Mouse (Mus musculus): ENCODE results near the gene Chrna1. TPM values are rescaled to one million over a fixed set of nuclear protein-coding genes. Genes with fewer than 3 reads are reported as not detected.
A peak's percentile ranks its signal among the peaks of the same experiment; 100 is the strongest.

Gene Chrna1
- polyA plus RNA-seq, 1 experiment from 2014 or later = 0.20 TPM

DNA sequence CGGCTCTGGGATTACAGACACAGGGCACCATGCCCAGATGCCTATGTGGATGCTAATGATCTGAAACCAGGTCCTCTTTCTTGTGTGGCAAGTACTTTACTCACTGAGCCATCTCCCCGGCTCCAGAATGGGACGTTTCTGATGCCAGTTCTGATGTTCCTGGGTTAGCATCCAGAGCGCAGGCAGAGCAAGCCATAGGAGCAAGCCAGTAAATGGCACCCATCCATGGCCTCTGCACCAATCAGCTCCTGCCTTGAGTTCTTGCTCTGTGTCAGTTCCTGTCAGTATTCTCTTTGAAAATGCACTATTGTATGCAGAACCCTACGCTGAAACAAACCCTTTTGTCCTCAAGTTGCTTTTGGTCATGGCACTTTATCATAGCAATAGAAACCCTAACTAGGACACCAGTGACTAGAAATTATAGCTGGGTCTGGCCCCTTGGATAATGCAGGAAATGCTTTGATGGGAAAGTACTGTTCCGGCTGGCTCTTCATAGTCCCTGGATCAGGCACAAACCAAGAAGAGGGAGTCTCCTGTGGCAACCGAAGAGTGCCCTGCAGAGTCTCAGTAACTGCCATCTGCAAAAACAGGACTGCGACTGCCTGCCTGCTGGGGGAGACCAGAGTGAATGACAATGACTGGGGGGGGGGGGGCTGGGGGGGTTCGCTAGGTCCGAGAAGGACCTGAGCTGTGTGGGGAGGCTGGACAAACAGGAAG, 6.4 kb upstream of the Chrna1 start:
- no peak for DNase-seq (ENCODE audit: low spot score)

DNA sequence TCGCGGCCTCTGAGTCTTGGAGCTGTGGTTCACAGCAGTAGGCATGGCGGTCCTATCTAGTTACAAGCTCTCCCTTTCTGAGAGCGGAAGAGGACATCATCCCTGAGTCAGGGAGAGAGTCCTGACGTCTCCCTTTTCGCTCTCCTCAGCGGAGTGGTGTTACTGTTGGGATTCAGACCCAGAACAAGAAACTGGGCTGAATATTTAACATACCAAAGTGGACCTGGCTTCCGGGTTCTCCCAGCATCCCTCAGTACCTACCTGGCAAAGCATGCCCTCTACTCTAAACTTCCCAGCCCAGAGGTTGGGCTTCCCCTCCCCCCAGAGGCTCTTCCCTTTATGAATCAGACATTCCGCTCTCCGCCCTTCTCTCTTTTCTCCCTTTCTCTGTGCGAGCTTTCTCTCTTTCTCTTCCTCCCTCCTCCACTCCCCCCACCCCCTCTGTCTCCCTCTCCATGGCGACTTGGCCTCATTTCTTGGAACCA, 5.3 kb upstream of the Chrna1 start:
- no peaks in the 10 kb centered on the region for H3K36me3 ChIP-seq (ENCODE audit: control insufficient read depth, insufficient read depth, low read length)
- H3K4me2 ChIP-seq (ENCODE audit: low read length) = peak overlapping the region; percentile 58
- ATAC-seq (replicated peaks; ENCODE audit: low FRiP score, low TSS enrichment, low read depth) (peak; percentile 44; the same call in 1 of the 2 replicates), DNase-seq (ENCODE audit: low spot score) (peak; percentile 75)
- H3K27me3 ChIP-seq (replicated peaks; ENCODE audit: control insufficient read depth, insufficient read depth, low read length) = no peaks in the 10 kb centered on the region
- WGBS = 13% methylated on average over 12 of the region's 12 CpGs
- H3K9me3 ChIP-seq (ENCODE audit: control insufficient read depth, low read length) = no peaks in the 10 kb centered on the region
- peak overlapping the region; percentile 42 for H3K9ac ChIP-seq (ENCODE audit: low read length)
- H3K4me3 ChIP-seq (ENCODE audit: low read depth, low read length) = peak overlapping the region; percentile 54
- H3K4me1 ChIP-seq (replicated peaks; ENCODE audit: control insufficient read depth, insufficient read depth, low read length) = peaks cover 8% of the 10 kb centered on the region
- H3K27ac ChIP-seq (ENCODE audit: low read depth) = peak overlapping the region; percentile 2; the same call in 1 of the 2 replicates

More for the DNA sequence above, 6.4 kb upstream of the Chrna1 start:
- Histone ChIP-seq H3K9me3 (ENCODE audit: control insufficient read depth, low read length) (no peaks in the 10 kb centered on the region), H3K9ac (ENCODE audit: low read length) (no peak overlapping the region), H3K27ac (ENCODE audit: low read depth) (no peak overlapping the region), H3K4me1 (replicated peaks; ENCODE audit: control insufficient read depth, insufficient read depth, low read length) (peaks cover 14% of the 10 kb centered on the region), H3K36me3 (ENCODE audit: control insufficient read depth, insufficient read depth, low read length) (no peaks in the 10 kb centered on the region), H3K4me3 (ENCODE audit: low read depth, low read length) (no peak overlapping the region), H3K4me2 (ENCODE audit: low read length) (no peak overlapping the region), H3K27me3 (replicated peaks; ENCODE audit: control insufficient read depth, insufficient read depth, low read length) (no peaks in the 10 kb centered on the region)
- no peak for ATAC-seq (replicated peaks; ENCODE audit: low FRiP score, low TSS enrichment, low read depth)
- 72% methylated on average over 10 of the region's 10 CpGs for WGBS

DNA sequence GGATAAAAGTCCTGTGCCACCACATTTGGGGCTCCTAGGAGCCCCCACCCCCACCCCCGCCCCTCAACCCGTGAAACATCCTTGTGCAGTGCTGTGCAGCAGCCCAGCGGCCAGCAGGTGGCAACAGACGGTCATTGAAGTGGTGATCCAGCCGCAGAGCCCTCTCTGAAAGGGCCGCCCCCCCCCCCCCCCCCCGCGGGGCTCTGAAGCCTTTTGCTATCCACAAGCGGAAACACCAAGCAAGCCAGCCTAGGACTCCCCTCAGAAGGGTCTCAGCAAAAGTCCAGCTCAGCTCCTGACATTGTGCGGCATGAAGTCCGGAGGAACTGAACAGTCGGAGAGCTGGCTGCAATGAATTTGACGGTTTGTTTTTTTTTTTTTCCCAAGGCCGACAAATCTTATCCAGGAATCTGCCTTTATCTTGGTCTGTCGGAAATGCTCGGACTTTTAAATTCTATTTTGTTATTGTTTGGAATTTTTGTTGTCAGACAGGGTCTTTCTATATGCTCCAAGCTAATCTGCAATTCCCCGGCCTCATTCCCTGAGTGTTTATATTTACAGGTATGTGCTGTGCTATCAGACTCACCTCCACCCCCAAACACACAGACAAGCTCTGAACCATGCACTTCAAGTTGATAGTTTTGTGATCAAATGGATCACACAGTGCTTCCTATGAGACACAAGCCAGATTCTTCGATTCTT, 4.7 kb upstream of the Chrna1 start:
- Histone ChIP-seq H3K4me2 (ENCODE audit: low read length) (peak overlapping the region; percentile 58), H3K4me1 (replicated peaks; ENCODE audit: control insufficient read depth, insufficient read depth, low read length) (peaks cover 3% of the 10 kb centered on the region; the same call in 1 of the 2 replicates), H3K27ac (ENCODE audit: low read depth) (peak overlapping the region; percentile 2; the same call in 1 of the 2 replicates), H3K36me3 (ENCODE audit: control insufficient read depth, insufficient read depth, low read length) (no peaks in the 10 kb centered on the region), H3K9me3 (ENCODE audit: control insufficient read depth, low read length) (no peaks in the 10 kb centered on the region), H3K27me3 (replicated peaks; ENCODE audit: control insufficient read depth, insufficient read depth, low read length) (no peaks in the 10 kb centered on the region), H3K9ac (ENCODE audit: low read length) (peak overlapping the region; percentile 42), H3K4me3 (ENCODE audit: low read depth, low read length) (peak overlapping the region; percentile 54)
- DNase-seq (ENCODE audit: low spot score) (peak; percentile 91), ATAC-seq (replicated peaks; ENCODE audit: low FRiP score, low TSS enrichment, low read depth) (peak; percentile 77)
- WGBS = 1% methylated on average over 17 of the region's 18 CpGs

DNA sequence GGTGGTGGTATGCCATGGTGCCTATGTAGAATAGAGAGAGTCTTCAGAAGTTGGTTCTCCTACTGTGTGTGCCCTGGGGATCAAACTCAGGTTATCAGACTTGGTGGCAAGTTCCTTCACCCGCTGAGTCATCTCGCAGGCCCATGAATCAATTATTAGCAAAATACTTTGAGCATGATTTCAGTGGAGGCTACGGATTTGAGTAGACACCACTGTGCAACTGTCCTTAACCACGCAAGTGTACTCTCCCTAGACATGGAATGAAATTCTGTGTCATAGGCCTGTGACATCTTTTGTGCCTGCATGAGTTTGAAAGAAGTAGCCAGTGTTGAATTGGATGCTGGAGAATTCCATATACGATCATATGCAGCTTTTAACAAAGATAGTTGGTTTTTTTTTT, 582 bp upstream of the Chrna1 start:
- no peak for DNase-seq (ENCODE audit: low spot score)
- Histone ChIP-seq H3K4me1 (replicated peaks; ENCODE audit: control insufficient read depth, insufficient read depth, low read length) (no peaks in the 10 kb centered on the region; the same call in 1 of the 2 replicates), H3K27ac (ENCODE audit: low read depth) (no peak overlapping the region), H3K36me3 (ENCODE audit: control insufficient read depth, insufficient read depth, low read length) (no peaks in the 10 kb centered on the region), H3K9ac (ENCODE audit: low read length) (no peak overlapping the region), H3K27me3 (replicated peaks; ENCODE audit: control insufficient read depth, insufficient read depth, low read length) (no peaks in the 10 kb centered on the region), H3K9me3 (ENCODE audit: control insufficient read depth, low read length) (no peaks in the 10 kb centered on the region), H3K4me2 (ENCODE audit: low read length) (no peak overlapping the region), H3K4me3 (ENCODE audit: low read depth, low read length) (no peak overlapping the region)
- 86% methylated on average over 5 of the region's 5 CpGs for WGBS
- ATAC-seq (replicated peaks; ENCODE audit: low FRiP score, low TSS enrichment, low read depth) = no peak

DNA sequence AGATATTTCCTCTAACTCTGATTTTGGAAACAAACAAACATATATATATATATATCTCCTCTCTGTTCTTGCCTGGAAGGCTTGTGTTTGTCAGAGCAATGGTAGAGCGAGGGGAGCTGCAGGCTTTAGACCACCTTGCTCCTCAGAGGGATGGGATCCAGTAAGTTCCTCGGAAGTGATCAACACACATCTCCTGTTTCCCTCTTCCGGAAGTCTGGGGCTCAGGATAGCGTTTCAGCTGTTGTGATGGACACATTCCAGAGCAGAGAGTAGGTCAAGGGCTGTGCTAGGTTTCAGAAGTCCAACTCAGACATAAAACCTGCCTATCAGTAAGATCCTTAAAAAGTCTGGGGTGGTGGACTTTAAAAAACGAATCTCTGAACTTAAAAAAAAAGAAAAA, 970 bp downstream of the Chrna1 start:
- no peak overlapping the region for H3K27ac ChIP-seq (ENCODE audit: low read depth)
- H3K27me3 ChIP-seq (replicated peaks; ENCODE audit: control insufficient read depth, insufficient read depth, low read length) = no peaks in the 10 kb centered on the region
- ATAC-seq (replicated peaks; ENCODE audit: low FRiP score, low TSS enrichment, low read depth) (no peak), DNase-seq (ENCODE audit: low spot score) (no peak)
- H3K4me1 ChIP-seq (replicated peaks; ENCODE audit: control insufficient read depth, insufficient read depth, low read length) = no peaks in the 10 kb centered on the region
- H3K4me2 ChIP-seq (ENCODE audit: low read length) = no peak overlapping the region
- no peak overlapping the region for H3K9ac ChIP-seq (ENCODE audit: low read length)
- 45% methylated on average over 5 of the region's 5 CpGs for WGBS
- no peaks in the 10 kb centered on the region for H3K36me3 ChIP-seq (ENCODE audit: control insufficient read depth, insufficient read depth, low read length)
- no peaks in the 10 kb centered on the region for H3K9me3 ChIP-seq (ENCODE audit: control insufficient read depth, low read length)
- H3K4me3 ChIP-seq (ENCODE audit: low read depth, low read length) = no peak overlapping the region

DNA sequence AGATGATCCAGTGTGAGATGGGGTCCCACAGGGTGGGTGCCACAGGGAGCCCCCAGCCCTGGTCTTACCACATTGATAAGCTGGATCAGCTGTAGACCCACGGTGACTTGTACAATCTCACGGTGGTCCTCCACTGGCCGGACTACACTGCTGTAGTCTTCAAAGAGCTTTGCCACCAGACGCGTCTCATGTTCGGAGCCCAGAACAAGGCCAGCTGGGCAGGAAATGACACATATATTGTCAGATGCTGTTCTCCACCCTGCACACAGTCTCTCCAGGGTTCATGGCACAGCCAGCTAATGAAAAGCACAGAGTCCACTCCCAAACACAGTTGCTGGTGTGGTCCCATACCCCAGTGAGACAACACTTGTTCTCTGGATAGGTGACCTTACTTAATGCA, 5.7 kb downstream of the Chrna1 start:
- no peak overlapping the region for H3K4me2 ChIP-seq (ENCODE audit: low read length)
- H3K9ac ChIP-seq (ENCODE audit: low read length) = no peak overlapping the region
- no peaks in the 10 kb centered on the region for H3K27me3 ChIP-seq (replicated peaks; ENCODE audit: control insufficient read depth, insufficient read depth, low read length)
- H3K36me3 ChIP-seq (ENCODE audit: control insufficient read depth, insufficient read depth, low read length) = no peaks in the 10 kb centered on the region
- no peak overlapping the region for H3K27ac ChIP-seq (ENCODE audit: low read depth)
- H3K4me1 ChIP-seq (replicated peaks; ENCODE audit: control insufficient read depth, insufficient read depth, low read length) = no peaks in the 10 kb centered on the region
- no peak for DNase-seq (ENCODE audit: low spot score)
- H3K4me3 ChIP-seq (ENCODE audit: low read depth, low read length) = no peak overlapping the region
- WGBS = 82% methylated on average over 6 of the region's 6 CpGs
- no peaks in the 10 kb centered on the region for H3K9me3 ChIP-seq (ENCODE audit: control insufficient read depth, low read length)
- no peak for ATAC-seq (replicated peaks; ENCODE audit: low FRiP score, low TSS enrichment, low read depth)

DNA sequence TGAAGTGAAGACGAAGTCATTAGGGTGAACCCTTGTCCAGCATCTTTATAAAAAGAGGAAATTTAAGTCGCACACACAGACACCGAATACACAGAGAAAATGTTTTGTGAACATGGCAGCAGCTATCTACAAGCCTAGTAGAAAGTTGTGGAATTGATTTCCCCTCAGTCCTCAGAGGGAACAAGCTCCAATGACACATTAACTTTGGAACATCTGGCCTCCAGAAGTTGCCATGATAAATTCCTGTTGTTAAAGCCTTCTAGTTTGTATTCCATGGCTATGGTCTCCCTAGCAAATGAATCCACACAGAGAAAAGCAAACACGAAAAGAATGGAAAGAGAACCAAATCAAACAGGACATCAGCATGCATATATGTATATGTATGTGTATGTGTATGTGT, 6.6 kb downstream of the Chrna1 start:
- H3K4me3 ChIP-seq (ENCODE audit: low read depth, low read length) = no peak overlapping the region
- H3K27ac ChIP-seq (ENCODE audit: low read depth) = no peak overlapping the region
- no peak overlapping the region for H3K4me2 ChIP-seq (ENCODE audit: low read length)
- ATAC-seq (replicated peaks; ENCODE audit: low FRiP score, low TSS enrichment, low read depth) (no peak), DNase-seq (ENCODE audit: low spot score) (no peak)
- no peaks in the 10 kb centered on the region for H3K4me1 ChIP-seq (replicated peaks; ENCODE audit: control insufficient read depth, insufficient read depth, low read length)
- no peaks in the 10 kb centered on the region for H3K36me3 ChIP-seq (ENCODE audit: control insufficient read depth, insufficient read depth, low read length)
- no peak overlapping the region for H3K9ac ChIP-seq (ENCODE audit: low read length)
- H3K27me3 ChIP-seq (replicated peaks; ENCODE audit: control insufficient read depth, insufficient read depth, low read length) = no peaks in the 10 kb centered on the region
- H3K9me3 ChIP-seq (ENCODE audit: control insufficient read depth, low read length) = no peaks in the 10 kb centered on the region
- 91% methylated on average over 4 of the region's 4 CpGs for WGBS

DNA sequence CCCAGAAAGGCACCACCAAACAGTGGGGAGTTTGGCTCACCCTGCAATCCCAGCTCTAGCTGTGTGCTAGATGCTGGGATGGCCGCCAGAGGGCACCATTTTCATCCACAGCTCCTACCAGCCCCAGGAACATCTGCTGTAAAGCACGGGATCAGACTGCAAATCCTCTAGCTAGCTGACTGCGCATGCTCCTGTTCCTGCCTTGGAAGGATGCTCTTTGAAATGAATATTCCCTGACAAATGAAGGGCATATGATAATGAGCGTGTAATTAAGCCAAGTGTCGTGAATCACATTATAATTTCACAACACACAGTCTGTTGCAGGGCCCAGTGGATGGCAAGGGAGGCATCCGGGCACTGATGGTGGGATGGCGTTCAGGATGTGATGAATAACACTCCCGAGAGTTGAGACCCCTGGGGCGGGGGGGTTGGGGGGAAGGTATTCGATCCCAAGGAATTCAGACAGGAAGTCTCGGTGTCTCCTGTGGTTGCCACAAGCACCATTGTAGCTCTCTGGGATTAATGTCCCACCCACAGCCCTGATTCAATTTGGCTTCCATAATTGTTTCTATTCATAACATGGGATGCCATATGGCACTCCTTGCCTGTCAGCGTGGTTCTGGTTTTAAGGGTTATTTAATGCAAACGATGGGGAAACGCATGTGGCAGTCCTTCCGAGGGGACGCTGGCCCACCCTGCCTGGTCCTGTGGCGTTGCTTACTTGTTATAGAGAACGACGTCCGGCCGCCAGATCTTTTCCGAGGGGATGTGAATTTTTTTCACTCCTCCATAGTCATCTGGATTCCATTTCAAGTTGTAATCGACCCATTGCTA, 7.4 kb downstream of the Chrna1 start:
- H3K9me3 ChIP-seq (ENCODE audit: control insufficient read depth, low read length) = no peaks in the 10 kb centered on the region
- H3K4me1 ChIP-seq (replicated peaks; ENCODE audit: control insufficient read depth, insufficient read depth, low read length) = no peaks in the 10 kb centered on the region
- no peaks in the 10 kb centered on the region for H3K36me3 ChIP-seq (ENCODE audit: control insufficient read depth, insufficient read depth, low read length)
- 29% methylated on average over 23 of the region's 23 CpGs for WGBS
- peak; percentile 83 for DNase-seq (ENCODE audit: low spot score)
- 0 out of 2 replicates have a peak overlapping the region, but pooled peaks have one; percentile 7 for H3K4me3 ChIP-seq (ENCODE audit: low read depth, low read length)
- H3K4me2 ChIP-seq (ENCODE audit: low read length) = peak overlapping the region; percentile 30
- H3K27ac ChIP-seq (ENCODE audit: low read depth) = no peak overlapping the region
- ATAC-seq (replicated peaks; ENCODE audit: low FRiP score, low TSS enrichment, low read depth) = peak; percentile 66
- no peaks in the 10 kb centered on the region for H3K27me3 ChIP-seq (replicated peaks; ENCODE audit: control insufficient read depth, insufficient read depth, low read length)
- no peak overlapping the region for H3K9ac ChIP-seq (ENCODE audit: low read length)

All from intestine, embryonic 14.5 days (tissue).